Mouse (Mus musculus): Measurements from ENCODE around the gene Cyp4x1. TPM values are rescaled to one million over a fixed set of nuclear protein-coding genes. Genes with fewer than 3 reads are reported as not detected.

The Cyp4x1 gene
- polyA plus RNA-seq, 1 experiment from 2014 or later = 7.1 TPM

Other genes with a start within 250 kb of the Cyp4x1 start
- 0.50 and 0.62 TPM in 2 replicates for gene Foxd2, start 225.4 kb downstream of the Cyp4x1 start, polyA plus RNA-seq (2015; fragmentation: Nextera tagmentation; extraction: Ambion mirVana)
- not detected in 2 replicates for gene Foxe3, start 208.3 kb downstream of the Cyp4x1 start, polyA plus RNA-seq (2015; fragmentation: Nextera tagmentation; extraction: Ambion mirVana)
- 188 and 199 TPM in 2 replicates for gene Cmpk1, start 147.0 kb downstream of the Cyp4x1 start, polyA plus RNA-seq (2015; fragmentation: Nextera tagmentation; extraction: Ambion mirVana)
- 1.9 and 3.0 TPM in 2 replicates for gene Stil, start 134.1 kb downstream of the Cyp4x1 start, polyA plus RNA-seq (2015; fragmentation: Nextera tagmentation; extraction: Ambion mirVana)
- gene Tal1, start 77.9 kb downstream of the Cyp4x1 start, polyA plus RNA-seq (2015; fragmentation: Nextera tagmentation; extraction: Ambion mirVana) = 1.9 and 2.0 TPM in 2 replicates
- 5.7 and 5.8 TPM in 2 replicates for gene Pdzk1ip1, start 45.6 kb downstream of the Cyp4x1 start, polyA plus RNA-seq (2015; fragmentation: Nextera tagmentation; extraction: Ambion mirVana)
- not detected in 2 replicates for gene Cyp4a29, start 107.8 kb upstream of the Cyp4x1 start, polyA plus RNA-seq (2015; fragmentation: Nextera tagmentation; extraction: Ambion mirVana)
- gene Cyp4a12a, start 164.8 kb upstream of the Cyp4x1 start, polyA plus RNA-seq (2015; fragmentation: Nextera tagmentation; extraction: Ambion mirVana) = not detected in 2 replicates